8 mouse cellular contexts compared by ENCODE assay signal in genomic region chr2:70838536-70839216, GRCm38 (mm10). TPM values are rescaled to one million over a fixed set of nuclear protein-coding genes. Genes with fewer than 3 reads are reported as not detected.
A peak's percentile ranks its signal among the peaks of the same experiment; 100 is the strongest.
DNase-seq lines count a peak whose midpoint lies in the region; ATAC-seq and TF ChIP-seq lines count a peak whose summit lies in the region.

No protein-coding gene starts in this region.

- no peaks in the 10 kb centered on the region for H3K79me2 ChIP-seq in myocyte (ENCODE audit: control insufficient read depth, insufficient read depth)

- H3K36me3 ChIP-seq in heart, embryonic 10.5 days, result no peaks in the 10 kb centered on the region
- no peaks in the 10 kb centered on the region for H3K36me3 ChIP-seq in myocyte (ENCODE audit: control insufficient read depth, insufficient read depth)
- H3K36me3 ChIP-seq in midbrain, embryonic 13.5 days, result no peaks in the 10 kb centered on the region
- H3K36me3 ChIP-seq in midbrain, embryonic 15.5 days (replicated peaks), result no peaks in the 10 kb centered on the region

- ATAC-seq in midbrain, embryonic 13.5 days, result no peak
- no peak for ATAC-seq in midbrain, embryonic 15.5 days (replicated peaks)

- peak overlapping the region; percentile 57 for H3K4me2 ChIP-seq in myocyte (ENCODE audit: low read depth)
- H3K4me2 ChIP-seq in midbrain, embryonic 13.5 days (replicated peaks), result no peak overlapping the region
- H3K4me2 ChIP-seq in midbrain, embryonic 15.5 days, result no peak overlapping the region

- H3K9ac ChIP-seq in midbrain, embryonic 13.5 days (replicated peaks), result no peak overlapping the region
- H3K9ac ChIP-seq in midbrain, embryonic 15.5 days, result no peak overlapping the region

- no peak overlapping the region for H3ac ChIP-seq in myocyte (ENCODE audit: control insufficient read depth, insufficient read length)

- no peaks in the 10 kb centered on the region for H3K9me3 ChIP-seq in heart, embryonic 10.5 days
- no peaks in the 10 kb centered on the region for H3K9me3 ChIP-seq in midbrain, embryonic 13.5 days
- H3K9me3 ChIP-seq in midbrain, embryonic 15.5 days, result no peaks in the 10 kb centered on the region

- 14% methylated on average over 12 of the region's 12 CpGs for WGBS in heart, embryonic 10.5 days
- 37% methylated on average over 12 of the region's 12 CpGs for WGBS in midbrain, embryonic 13.5 days
- 42% methylated on average over 12 of the region's 12 CpGs for WGBS in midbrain, embryonic 15.5 days

- DNase-seq in heart, embryonic 10.5 days (ENCODE audit: low spot score), result peak; percentile 76
- DNase-seq in heart, adult 11 months, result no peak
- peak; percentile 43 for DNase-seq in ES-CJ7 (ENCODE audit: low read depth, low spot score)
- peak; percentile 22 to 37 for DNase-seq in kidney, postnatal 25 days
- no peak for DNase-seq in frontal cortex, adult 2 months (ENCODE audit: extremely low spot score in 1 of 2, low spot score in 1 of 2)

- H3K27ac ChIP-seq in heart, embryonic 10.5 days, result peak overlapping the region; percentile 59; the same call in 1 of the 2 replicates
- H3K27ac ChIP-seq in midbrain, embryonic 13.5 days, result no peak overlapping the region
- H3K27ac ChIP-seq in midbrain, embryonic 15.5 days, result no peak overlapping the region

- peak overlapping the region; percentile 34 for H3K4me3 ChIP-seq in heart, embryonic 10.5 days
- H3K4me3 ChIP-seq in myocyte, result no peak overlapping the region
- H3K4me3 ChIP-seq in midbrain, embryonic 13.5 days (replicated peaks), result no peak overlapping the region
- no peak overlapping the region for H3K4me3 ChIP-seq in midbrain, embryonic 15.5 days

- no peak for TF ChIP-seq POLR2A in myocyte (IDR thresholded peaks at IDR 0.05; ENCODE audit: insufficient read length, low read depth)

- no peaks in the 10 kb centered on the region for H3K27me3 ChIP-seq in heart, embryonic 10.5 days (ENCODE audit: insufficient read depth, poor library complexity, severe bottlenecking)
- no peaks in the 10 kb centered on the region for H3K27me3 ChIP-seq in myocyte (ENCODE audit: control insufficient read depth, insufficient read depth, insufficient read length)
- no peaks in the 10 kb centered on the region for H3K27me3 ChIP-seq in midbrain, embryonic 13.5 days
- H3K27me3 ChIP-seq in midbrain, embryonic 15.5 days (replicated peaks), result no peaks in the 10 kb centered on the region

- H3K4me1 ChIP-seq in heart, embryonic 10.5 days, result peaks cover 7% of the 10 kb centered on the region
- no peaks in the 10 kb centered on the region for H3K4me1 ChIP-seq in midbrain, embryonic 13.5 days (replicated peaks)
- no peaks in the 10 kb centered on the region for H3K4me1 ChIP-seq in midbrain, embryonic 15.5 days

TF ChIP-seq in myocyte, 11 proteins besides CTCF, POLR2A, EP300 and RAD21:
- no peak for TF ChIP-seq SRF (IDR thresholded peaks at IDR 0.05; ENCODE audit: control insufficient read depth, insufficient read length, low read depth)
- TF ChIP-seq MAX (IDR thresholded peaks at IDR 0.05; ENCODE audit: low read depth), result no peak
- no peak for TF ChIP-seq E2F4 (IDR thresholded peaks at IDR 0.05; ENCODE audit: insufficient read depth)
- TF ChIP-seq CEBPB (IDR thresholded peaks at IDR 0.05; ENCODE audit: insufficient read depth, poor library complexity, severe bottlenecking), result no peak
- no peak for TF ChIP-seq TCF12 (IDR thresholded peaks at IDR 0.05; ENCODE audit: insufficient read depth, poor library complexity, severe bottlenecking)
- TF ChIP-seq REST (IDR thresholded peaks at IDR 0.05; ENCODE audit: insufficient read depth, insufficient read length), result no peak
- no peak for TF ChIP-seq USF1 (IDR thresholded peaks at IDR 0.05; ENCODE audit: low read depth)
- TF ChIP-seq POLR2AphosphoS2 (IDR thresholded peaks at IDR 0.05; ENCODE audit: insufficient read length, low read depth), result no peak
- TF ChIP-seq TCF3 (IDR thresholded peaks at IDR 0.05; ENCODE audit: insufficient read length, low read depth), result no peak
- no peak for TF ChIP-seq MYOD1 (IDR thresholded peaks at IDR 0.05; ENCODE audit: control insufficient read depth in 1 of 3, insufficient read length in 2 of 3, low read depth in 2 of 3)
- TF ChIP-seq MYOG (IDR thresholded peaks at IDR 0.05; ENCODE audit: control insufficient read depth in 1 of 3, insufficient read depth in 1 of 3, insufficient read length in 2 of 3, low read depth in 2 of 3), result no peak

RNA-seq across cellular contexts. Expression of gene Tlk1, which starts 13.1 kb away (rescaled TPM):
- polyA plus RNA-seq in heart, embryonic 10.5 days (2016; fragmentation: Nextera tagmentation; extraction: Ambion mirVana), result 26.4 and 28.3 TPM in 2 replicates
- 9.4 TPM for polyA plus RNA-seq in myocyte (2012; fragmentation: generic; extraction: Trizol)
- 44.9 and 47.1 TPM in 2 replicates for polyA plus RNA-seq in frontal cortex, adult 2 months (2012; rRNA removed)
- polyA plus RNA-seq in midbrain, embryonic 13.5 days (2015; fragmentation: Nextera tagmentation; extraction: Ambion mirVana), result 25.5 and 26.2 TPM in 2 replicates
- polyA plus RNA-seq in midbrain, embryonic 15.5 days (2015; fragmentation: Nextera tagmentation; extraction: Ambion mirVana), result 25.3 and 27.1 TPM in 2 replicates

Comparison
In these comparisons a context has a peak if more than half of its experiments do, and no peak if none do; other contexts are left out.
1. DNase-seq: peak in heart, embryonic 10.5 days (single experiment), ES-CJ7 (single experiment) and kidney, postnatal 25 days (2 of 2); none in heart, adult 11 months (single experiment) and frontal cortex, adult 2 months (0 of 2).